Mouse (Mus musculus) kidney, postnatal 36 days (tissue): ENCODE data around the gene Cald1.
A peak's percentile ranks its signal among the peaks of the same experiment; 100 is the strongest.

Source experiments
- DNase-seq, 2 experiments: peaks; one replicate each; pipeline ENCODE4 v3.0.0; 2021 to 2022; ENCODE audit warnings: mixed read lengths in 2 of 2

Cald1 gene

DNA sequence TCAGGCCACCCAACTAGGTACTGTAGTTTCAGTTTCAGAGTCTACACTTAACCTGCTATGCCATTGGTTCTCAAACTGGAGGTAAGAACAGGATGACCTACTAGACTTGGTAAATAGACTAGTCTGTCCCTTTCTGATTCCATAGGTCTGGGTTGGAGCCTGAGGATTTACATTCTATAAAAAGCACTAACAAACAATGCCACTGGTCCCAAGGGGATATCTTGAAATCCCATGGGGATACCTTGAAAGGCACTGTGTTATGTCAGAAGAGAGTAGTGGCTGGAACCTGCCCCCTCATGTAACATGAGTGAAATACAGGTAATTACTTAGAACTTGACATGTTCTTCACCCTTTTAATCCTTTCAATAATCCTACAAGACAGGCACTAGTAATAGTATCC lies 178.1 kb downstream of the Cald1 start:
- DNase-seq = no peak

DNA sequence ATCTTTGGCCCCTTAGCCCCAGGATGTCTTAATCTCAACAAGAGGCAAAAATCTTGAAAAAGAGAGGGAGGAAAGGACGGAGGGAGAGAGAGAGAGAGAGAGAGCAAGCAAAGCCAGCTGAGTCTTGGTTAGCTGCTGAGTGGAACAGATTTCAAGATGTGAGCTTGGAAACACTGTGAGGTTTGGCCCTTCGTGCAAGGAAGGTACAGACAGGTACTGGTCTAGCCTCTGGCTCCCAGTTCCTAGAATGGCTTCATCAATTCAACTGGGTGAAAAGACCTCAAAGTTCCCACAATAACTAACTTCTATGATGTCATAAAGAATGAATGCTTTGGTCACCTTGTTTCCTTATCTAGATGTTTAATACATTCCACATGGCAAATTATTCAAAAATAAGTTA lies 178.8 kb downstream of the Cald1 start:
- no peak for DNase-seq

DNA sequence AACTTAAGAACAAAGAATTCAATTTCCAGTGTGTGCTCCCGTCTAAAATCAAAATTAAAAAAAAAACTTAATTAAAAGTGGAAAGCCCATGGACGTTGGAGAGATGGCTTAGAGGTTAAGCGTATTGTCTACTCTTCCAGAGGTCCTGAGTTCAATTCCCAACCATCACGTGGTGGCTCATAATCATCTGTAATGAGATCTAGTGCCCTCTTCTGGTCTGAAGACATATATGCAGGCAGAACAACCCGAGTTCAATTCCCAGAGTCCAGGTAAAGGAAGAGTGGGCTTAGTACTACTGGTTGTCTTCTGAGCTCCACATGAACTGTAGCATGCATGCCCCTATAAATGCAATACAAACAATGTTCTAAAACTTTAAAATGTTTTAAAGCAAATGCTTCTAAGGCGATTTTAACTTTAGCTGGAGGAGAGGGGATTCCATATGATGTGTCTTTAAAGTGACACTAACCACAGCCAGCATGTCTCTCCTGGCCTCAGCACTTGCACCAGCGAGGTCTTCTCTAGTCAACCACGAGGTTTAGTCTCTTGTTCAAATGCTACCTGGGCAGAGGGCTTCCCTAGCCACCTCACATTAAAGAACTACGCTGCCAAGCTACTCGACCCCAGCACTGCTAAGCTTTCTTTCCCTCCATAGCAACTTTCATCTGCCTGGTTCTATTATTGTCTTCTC lies 179.8 kb downstream of the Cald1 start:
- no peak for DNase-seq

DNA sequence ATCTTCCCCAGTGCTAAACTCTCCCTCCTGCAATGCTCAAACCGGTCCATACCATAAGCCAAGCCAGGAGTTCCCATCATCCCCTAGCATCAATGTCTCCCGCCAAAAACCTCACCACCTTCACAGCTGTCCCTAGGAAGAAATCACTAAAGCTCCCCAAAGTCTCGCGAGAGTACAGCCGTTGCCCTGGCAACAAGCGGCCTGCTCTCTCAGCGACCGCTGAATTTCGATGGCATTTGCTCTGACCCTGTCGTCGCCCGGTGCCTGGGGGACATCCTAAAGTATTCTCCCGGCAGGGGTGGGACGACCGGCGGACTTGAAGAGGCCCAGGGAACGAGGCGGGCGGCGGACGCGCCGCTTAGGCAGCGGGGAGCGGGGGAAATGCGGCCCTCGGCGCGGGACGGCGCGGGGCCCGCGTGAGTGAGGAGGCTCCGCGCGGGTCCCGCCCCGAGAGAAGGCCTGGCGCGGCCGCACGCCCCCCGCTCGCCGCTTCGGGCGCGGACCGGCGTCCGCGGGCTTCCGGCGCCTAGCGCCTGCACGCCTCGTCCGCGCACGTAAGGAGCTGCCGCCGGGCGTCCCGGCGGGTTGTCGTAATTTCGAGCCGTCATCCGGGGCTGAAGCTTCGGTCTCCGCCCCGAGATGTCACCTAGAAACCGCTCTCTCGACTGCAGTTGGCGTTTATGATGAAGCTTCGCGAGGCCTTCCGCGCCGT lies 182.1 kb downstream of the Cald1 start, which contains the start of gene Agbl3:
Gene Agbl3, plus strand, starts transcription at position 202 of the 712 bp plus-strand sequence.
- DNase-seq = peak; percentile 96 to 99

DNA sequence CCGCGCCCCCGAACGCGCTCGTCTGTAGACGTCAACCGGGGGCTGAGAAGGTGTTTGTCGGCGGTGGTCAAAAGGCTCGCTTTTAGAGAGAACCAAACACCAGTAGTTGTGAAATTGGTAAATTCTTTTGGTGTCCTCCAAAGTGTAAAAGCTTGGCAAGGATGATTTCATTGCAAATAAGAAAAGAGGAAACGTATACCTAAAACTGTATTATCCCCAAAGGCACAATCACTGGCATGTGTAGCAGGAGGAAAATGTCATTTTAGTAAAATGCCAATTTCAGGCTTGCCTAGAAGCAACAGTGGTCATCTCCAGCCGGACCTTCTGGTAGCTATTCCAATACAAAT lies 182.6 kb downstream of the Cald1 start:
- DNase-seq = peak in 1 of 2 experiments; percentile 4

DNA sequence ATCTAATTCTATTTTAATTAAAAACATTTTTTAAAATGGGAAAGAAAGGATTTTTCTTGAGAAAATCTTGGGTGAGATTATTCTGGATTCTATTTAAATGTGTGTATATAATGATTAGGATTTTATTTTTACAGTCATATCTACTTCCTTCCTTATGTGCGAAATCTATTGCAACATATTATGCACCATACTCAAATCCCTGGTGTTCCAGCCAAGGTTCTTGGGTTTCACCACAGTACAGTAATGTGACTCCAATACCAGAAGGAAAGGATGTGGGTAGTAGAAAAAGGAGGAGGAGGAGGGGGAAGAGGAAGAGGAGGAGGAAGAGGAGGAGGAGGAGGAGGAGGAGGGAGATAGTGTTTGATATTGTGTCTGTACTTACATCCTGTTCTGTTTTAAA lies 184.2 kb downstream of the Cald1 start:
- no peak for DNase-seq

DNA sequence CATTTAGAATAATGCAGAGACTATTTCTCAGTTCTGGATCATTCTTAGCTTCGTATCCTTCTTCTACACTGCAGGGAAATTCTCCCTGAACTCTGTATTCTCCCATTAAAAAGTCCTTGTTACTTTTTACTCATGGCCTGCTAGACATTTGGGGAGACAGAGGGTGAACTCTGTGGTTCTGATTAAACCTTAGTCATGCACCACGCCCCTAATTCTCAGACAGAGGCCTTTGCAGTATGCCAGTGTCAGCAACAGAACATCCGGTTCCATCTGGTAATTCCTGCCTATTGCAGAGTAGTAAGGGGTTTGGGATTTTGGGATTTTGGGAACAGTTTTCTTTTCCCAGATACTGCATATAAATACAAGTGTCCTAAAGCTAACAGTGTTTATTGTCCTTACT lies 198.6 kb downstream of the Cald1 start:
- DNase-seq = no peak

DNA sequence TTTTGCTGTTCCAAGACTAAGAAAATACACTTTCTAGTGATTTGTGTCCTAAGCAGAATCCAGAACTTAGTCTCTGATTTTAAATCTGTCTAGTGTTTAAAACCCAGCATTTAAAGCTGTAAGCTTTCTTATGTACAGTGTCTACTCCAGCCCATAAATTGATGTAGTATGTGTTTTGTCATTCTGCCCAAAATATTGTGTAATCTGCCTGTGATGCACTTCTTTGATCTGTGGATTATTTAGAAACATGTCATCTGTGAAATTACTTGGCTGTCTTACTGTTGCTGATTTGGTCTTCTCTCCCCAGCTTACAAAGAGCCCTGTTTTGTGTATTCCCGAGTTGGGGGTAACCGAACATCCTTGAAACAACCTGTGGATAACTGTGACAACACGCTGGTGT lies 199.6 kb downstream of the Cald1 start:
- no peak for DNase-seq

DNA sequence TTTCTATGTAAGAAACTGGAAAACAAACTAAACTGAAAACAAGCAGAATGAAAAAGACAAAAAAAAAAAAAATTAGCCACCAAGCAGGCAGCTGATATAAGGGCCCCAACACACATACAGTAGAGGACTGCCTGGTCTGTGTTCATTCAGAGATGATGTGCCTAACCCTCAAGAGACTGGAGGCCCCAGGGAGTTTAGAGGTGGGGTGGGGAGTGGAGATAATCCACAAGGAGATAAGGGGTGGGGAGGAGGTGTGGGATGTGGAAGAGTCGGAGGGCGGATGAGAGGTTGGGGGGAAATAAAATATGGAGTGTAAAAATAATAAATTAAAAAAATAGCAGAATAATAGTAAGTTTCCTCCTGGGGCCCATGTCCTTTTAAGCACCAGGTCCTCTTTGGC lies 207.3 kb downstream of the Cald1 start:
- no peak for DNase-seq

DNA sequence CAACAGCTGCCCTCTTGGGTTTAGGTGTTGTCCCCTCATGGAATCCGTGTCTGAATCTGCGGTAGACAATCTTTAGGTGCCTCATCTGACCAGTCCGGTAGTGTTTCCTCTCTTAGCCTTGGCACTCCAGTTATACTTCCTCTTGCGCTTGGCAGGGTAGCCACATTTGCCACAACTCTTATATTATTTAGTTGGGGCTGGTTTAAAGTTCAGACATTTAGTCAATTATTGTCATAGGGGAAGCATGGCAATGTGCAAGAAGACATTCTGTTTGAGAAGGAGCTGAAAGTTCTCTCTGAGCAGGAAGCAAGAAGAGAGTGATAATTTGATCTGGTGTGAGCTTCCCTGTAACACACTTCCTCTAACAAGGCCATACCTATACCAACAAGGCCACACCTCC lies 212.4 kb downstream of the Cald1 start:
- DNase-seq = peak; percentile 11 to 17

DNA sequence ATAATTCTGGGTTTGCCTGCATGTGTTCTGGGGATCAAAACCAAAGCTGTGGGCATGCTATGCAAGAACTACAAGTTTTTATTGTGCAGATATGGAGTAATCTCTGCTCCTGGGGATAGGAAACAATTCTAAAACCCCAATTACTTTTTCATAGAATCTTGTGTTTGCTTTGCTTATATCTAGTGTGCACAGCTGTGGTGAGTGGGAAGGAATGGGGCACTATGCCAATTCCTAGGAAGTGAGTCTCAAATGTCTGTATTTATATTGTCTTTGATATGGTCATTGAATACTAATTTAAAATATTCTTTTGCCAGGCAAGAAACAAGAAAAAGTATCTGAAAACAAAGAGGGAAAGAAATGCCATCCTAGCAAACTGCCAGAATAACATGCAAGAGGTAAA lies 226.1 kb downstream of the Cald1 start:
- DNase-seq = no peak
